Mouse (Mus musculus): ENCODE measurements at regions not wholly inside any gene's neighbourhood (a gene's known extent, or its start where the extent isn't known, plus 50 kb on each side); places are given as distances from the start of the nearest gene placed in this dataset.

DNA sequence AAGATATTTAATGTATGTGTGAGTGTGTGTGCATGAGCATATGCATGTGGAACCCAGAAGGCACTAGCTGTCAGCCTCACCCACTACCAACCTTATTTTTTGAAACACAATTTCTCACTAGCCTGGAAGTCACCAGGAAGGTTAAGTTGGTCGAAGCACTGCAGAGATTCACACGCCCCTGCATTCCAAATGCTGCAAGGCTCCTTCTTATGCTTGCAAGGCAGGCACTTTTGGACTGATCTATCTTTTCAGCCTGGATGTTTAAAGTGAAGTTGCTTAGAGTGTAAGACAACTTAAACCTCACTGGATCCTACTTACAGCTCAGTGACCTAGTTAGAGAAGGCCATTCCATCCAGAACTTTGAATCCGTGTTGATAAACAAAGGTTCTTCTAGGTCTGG, 56.7 kb upstream of the Lmcd1 start:
- Histone ChIP-seq H3K4me1 (ENCODE audit: control insufficient read depth, insufficient read depth, low read length) (peaks cover 1% of the 10 kb centered on the region), H3K4me3 (ENCODE audit: insufficient read depth, low read length) (no peak overlapping the region), H3K27ac (ENCODE audit: insufficient read depth, low read length) (no peak overlapping the region)
- TF ChIP-seq POLR2A (IDR thresholded peaks at IDR 0.05; ENCODE audit: extremely low read depth, insufficient read depth, low read length): no peak
- TF ChIP-seq CTCF (IDR thresholded peaks at IDR 0.05; ENCODE audit: extremely low read depth, insufficient read depth, low read length): no peak

- Histone ChIP-seq H3K4me1 (ENCODE audit: control insufficient read depth, insufficient read depth, low read length) (peaks cover 1% of the 10 kb centered on the region), H3K27ac (ENCODE audit: insufficient read depth, low read length) (no peak overlapping the region), H3K4me3 (ENCODE audit: insufficient read depth, low read length) (no peak overlapping the region)
- TF ChIP-seq POLR2A (IDR thresholded peaks at IDR 0.05; ENCODE audit: extremely low read depth, insufficient read depth, low read length) (no peak), CTCF (IDR thresholded peaks at IDR 0.05; ENCODE audit: extremely low read depth, insufficient read depth, low read length) (no peak)
Measured at GRCm38 (mm10) chr6:112218248-112218647, 55.3 kb upstream of the Lmcd1 start.

- H3K27ac ChIP-seq (ENCODE audit: insufficient read depth, low read length): no peak overlapping the region
- H3K4me1 ChIP-seq (ENCODE audit: control insufficient read depth, insufficient read depth, low read length): peaks cover 3% of the 10 kb centered on the region
- TF ChIP-seq CTCF (IDR thresholded peaks at IDR 0.05; ENCODE audit: extremely low read depth, insufficient read depth, low read length) (no peak), POLR2A (IDR thresholded peaks at IDR 0.05; ENCODE audit: extremely low read depth, insufficient read depth, low read length) (no peak)
- no peak overlapping the region for H3K4me3 ChIP-seq (ENCODE audit: insufficient read depth, low read length)
Measured at GRCm38 (mm10) chr6:112219641-112220040, 53.9 kb upstream of the Lmcd1 start.

DNA sequence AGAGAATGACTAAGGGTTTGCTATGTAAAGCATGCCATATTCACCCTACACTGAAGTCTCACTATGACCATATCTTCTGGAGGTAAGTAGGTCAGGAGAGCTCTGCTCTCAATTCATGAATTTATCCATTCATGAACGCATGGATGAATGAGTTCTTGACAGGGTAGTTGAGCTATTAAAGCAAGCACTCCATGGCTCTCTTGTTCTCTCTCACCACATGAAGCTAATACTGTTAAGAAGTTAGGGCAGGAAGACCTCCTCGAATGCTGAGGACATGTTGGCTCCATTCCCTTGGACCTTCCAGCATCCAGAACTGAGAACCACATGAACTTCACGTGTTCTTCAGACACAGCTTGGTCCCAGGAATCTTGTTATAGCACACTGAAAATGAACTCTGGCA, 53.4 kb upstream of the Lmcd1 start:
- Histone ChIP-seq H3K4me3 (ENCODE audit: insufficient read depth, low read length) (no peak overlapping the region), H3K27ac (ENCODE audit: insufficient read depth, low read length) (no peak overlapping the region), H3K4me1 (ENCODE audit: control insufficient read depth, insufficient read depth, low read length) (peaks cover 3% of the 10 kb centered on the region)
- TF ChIP-seq POLR2A (IDR thresholded peaks at IDR 0.05; ENCODE audit: extremely low read depth, insufficient read depth, low read length): no peak
- TF ChIP-seq CTCF (IDR thresholded peaks at IDR 0.05; ENCODE audit: extremely low read depth, insufficient read depth, low read length): no peak

GRCm38 (mm10) chr6:112221373-112221772, 52.2 kb upstream of the Lmcd1 start:
- TF ChIP-seq CTCF (IDR thresholded peaks at IDR 0.05; ENCODE audit: extremely low read depth, insufficient read depth, low read length): no peak
- TF ChIP-seq POLR2A (IDR thresholded peaks at IDR 0.05; ENCODE audit: extremely low read depth, insufficient read depth, low read length): no peak
- Histone ChIP-seq H3K4me3 (ENCODE audit: insufficient read depth, low read length) (no peak overlapping the region), H3K4me1 (ENCODE audit: control insufficient read depth, insufficient read depth, low read length) (peaks cover 3% of the 10 kb centered on the region), H3K27ac (ENCODE audit: insufficient read depth, low read length) (no peak overlapping the region)

DNA sequence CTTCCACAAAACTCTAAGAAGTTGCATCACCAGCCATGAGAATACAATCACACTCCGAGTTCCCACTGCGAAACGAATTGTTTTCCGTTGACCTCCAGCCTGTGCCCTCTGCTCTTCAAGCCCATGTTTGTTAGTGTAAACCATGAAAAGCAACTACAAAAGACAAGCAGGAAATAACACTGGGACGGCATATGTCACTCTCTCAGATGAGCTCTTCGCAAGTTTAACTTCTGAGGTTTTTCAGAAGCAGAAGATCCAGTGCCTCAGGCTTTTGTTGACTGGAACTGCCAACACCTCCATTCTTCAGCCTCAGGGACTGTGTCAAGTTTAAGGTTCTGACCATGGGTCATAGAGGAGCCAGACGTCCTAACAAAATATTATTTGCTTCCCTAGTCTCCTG, 50.2 kb upstream of the Lmcd1 start:
- TF ChIP-seq CTCF (IDR thresholded peaks at IDR 0.05; ENCODE audit: extremely low read depth, insufficient read depth, low read length) (no peak), POLR2A (IDR thresholded peaks at IDR 0.05; ENCODE audit: extremely low read depth, insufficient read depth, low read length) (no peak)

More for the DNA sequence above, 50.2 kb upstream of the Lmcd1 start:
- Histone ChIP-seq H3K4me1 (ENCODE audit: control insufficient read depth, insufficient read depth, low read length) (peaks cover 3% of the 10 kb centered on the region), H3K4me3 (ENCODE audit: insufficient read depth, low read length) (no peak overlapping the region), H3K27ac (ENCODE audit: insufficient read depth, low read length) (no peak overlapping the region)
